Mouse (Mus musculus): Measurements from ENCODE around the gene Csnk1d. TPM values are rescaled to one million over a fixed set of nuclear protein-coding genes. Genes with fewer than 3 reads are reported as not detected.

Gene Csnk1d
- polyA plus RNA-seq, 1 experiment from 2014 or later, result 154 TPM

DNA sequence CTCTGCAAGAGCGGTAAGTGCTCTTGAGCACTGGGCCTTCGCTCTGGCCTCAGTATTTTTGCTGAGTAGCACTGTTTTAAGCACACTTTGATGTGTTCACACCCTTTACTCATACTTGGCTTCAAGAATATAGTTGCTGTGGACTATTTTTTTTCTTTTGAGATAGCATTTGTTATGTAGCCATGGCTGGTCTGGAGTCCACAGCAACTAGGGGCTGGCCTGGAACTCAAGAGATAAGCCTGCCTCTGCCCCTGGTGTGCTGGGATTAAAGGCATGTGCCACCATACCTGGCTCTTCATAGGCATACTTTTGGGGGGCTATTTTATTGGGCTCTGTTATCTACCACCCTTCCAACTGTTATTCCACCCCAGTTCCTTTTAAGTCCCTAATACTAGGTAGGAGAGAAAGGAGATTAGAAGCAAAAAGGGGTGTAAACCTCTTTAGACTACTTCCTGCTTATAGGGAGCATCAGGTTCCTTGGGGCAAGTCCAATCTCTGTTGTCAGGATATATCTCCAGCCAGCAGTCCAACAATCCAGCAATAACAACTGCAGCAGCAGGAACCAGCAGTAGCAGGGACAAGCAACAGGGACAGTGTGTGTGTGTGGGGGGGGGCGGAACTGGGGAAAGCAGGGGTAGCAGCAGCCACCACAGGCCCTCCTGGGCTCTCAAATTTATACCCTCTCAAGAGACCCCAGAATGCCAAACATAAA lies 19.1 kb upstream of the Csnk1d start:
- Histone ChIP-seq H3K36me3 (no peaks in the 10 kb centered on the region), H3K4me3 (replicated peaks) (no peak overlapping the region), H3K27me3 (no peaks in the 10 kb centered on the region), H3K9ac (replicated peaks) (no peak overlapping the region), H3K4me1 (replicated peaks) (peaks cover 10% of the 10 kb centered on the region; the same call in 1 of the 2 replicates), H3K9me3 (no peaks in the 10 kb centered on the region), H3K27ac (no peak overlapping the region), H3K4me2 (no peak overlapping the region)
- ATAC-seq (ENCODE audit: insufficient number of reproducible peaks, insufficient read depth, low FRiP score, low TSS enrichment, low read depth), result no peak
- 96% methylated on average over 3 of the region's 3 CpGs for WGBS

DNA sequence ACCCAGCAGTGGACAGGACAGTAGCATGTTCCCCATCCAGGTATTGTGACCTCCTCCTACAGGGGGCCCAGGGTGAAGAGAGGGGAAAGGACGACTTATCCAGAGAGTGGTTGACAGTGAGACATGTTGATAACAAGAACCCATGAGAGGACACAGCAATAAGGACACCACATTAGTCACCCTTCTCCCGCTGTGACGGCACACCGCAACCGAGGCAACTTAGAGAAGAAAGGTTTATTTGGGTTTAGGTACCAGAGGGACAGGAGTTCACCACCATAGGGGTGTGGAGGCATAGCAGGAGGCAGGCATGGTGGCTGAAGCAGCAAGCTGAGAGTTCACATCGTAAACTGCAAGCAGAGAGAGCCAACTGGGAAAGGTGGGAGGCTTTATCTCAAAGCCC lies 15.1 kb upstream of the Csnk1d start:
- ATAC-seq (ENCODE audit: insufficient number of reproducible peaks, insufficient read depth, low FRiP score, low TSS enrichment, low read depth), result no peak
- Histone ChIP-seq H3K4me1 (replicated peaks) (peaks cover 10% of the 10 kb centered on the region; the same call in 1 of the 2 replicates), H3K36me3 (no peaks in the 10 kb centered on the region), H3K4me2 (no peak overlapping the region), H3K27me3 (no peaks in the 10 kb centered on the region), H3K4me3 (replicated peaks) (no peak overlapping the region), H3K9me3 (no peaks in the 10 kb centered on the region), H3K9ac (replicated peaks) (no peak overlapping the region), H3K27ac (no peak overlapping the region)
- WGBS, result 67% methylated on average over 6 of the region's 6 CpGs

GRCm38 (mm10) chr11:121004281-121004680 lies 13.2 kb upstream of the Csnk1d start:
- H3K4me1 ChIP-seq (replicated peaks), result peaks cover 10% of the 10 kb centered on the region; the same call in 1 of the 2 replicates
- ATAC-seq (ENCODE audit: insufficient number of reproducible peaks, insufficient read depth, low FRiP score, low TSS enrichment, low read depth), result no peak
- no peak overlapping the region for H3K4me3 ChIP-seq (replicated peaks)
- WGBS, result 63% methylated on average over 5 of the region's 5 CpGs
- H3K27ac ChIP-seq, result no peak overlapping the region
- H3K27me3 ChIP-seq, result no peaks in the 10 kb centered on the region
- no peak overlapping the region for H3K9ac ChIP-seq (replicated peaks)
- H3K4me2 ChIP-seq, result no peak overlapping the region
- H3K36me3 ChIP-seq, result peaks cover 3% of the 10 kb centered on the region; the same call in 1 of the 2 replicates
- no peaks in the 10 kb centered on the region for H3K9me3 ChIP-seq

GRCm38 (mm10) chr11:121001966-121002365 lies 10.8 kb upstream of the Csnk1d start:
- peaks cover 8% of the 10 kb centered on the region; the same call in 1 of the 2 replicates for H3K4me1 ChIP-seq (replicated peaks)
- ATAC-seq (ENCODE audit: insufficient number of reproducible peaks, insufficient read depth, low FRiP score, low TSS enrichment, low read depth), result no peak
- no peak overlapping the region for H3K4me3 ChIP-seq (replicated peaks)
- WGBS, result 78% methylated on average over 4 of the region's 4 CpGs
- no peaks in the 10 kb centered on the region for H3K27me3 ChIP-seq
- no peak overlapping the region for H3K4me2 ChIP-seq
- H3K36me3 ChIP-seq, result peaks cover 13% of the 10 kb centered on the region; the same call in 1 of the 2 replicates
- H3K9ac ChIP-seq (replicated peaks), result no peak overlapping the region
- H3K9me3 ChIP-seq, result no peaks in the 10 kb centered on the region
- H3K27ac ChIP-seq, result no peak overlapping the region

- no peak overlapping the region for H3K4me3 ChIP-seq (replicated peaks)
- H3K4me1 ChIP-seq (replicated peaks), result peaks cover 10% of the 10 kb centered on the region
- H3K27me3 ChIP-seq, result no peaks in the 10 kb centered on the region
- H3K4me2 ChIP-seq, result no peak overlapping the region
- H3K27ac ChIP-seq, result no peak overlapping the region
- no peak for ATAC-seq (ENCODE audit: insufficient number of reproducible peaks, insufficient read depth, low FRiP score, low TSS enrichment, low read depth)
- no peak overlapping the region for H3K9ac ChIP-seq (replicated peaks)
- 81% methylated on average over 6 of the region's 6 CpGs for WGBS
- no peaks in the 10 kb centered on the region for H3K9me3 ChIP-seq
- H3K36me3 ChIP-seq, result peaks cover 33% of the 10 kb centered on the region
Observed at GRCm38 (mm10) chr11:120994741-120995140, 3.6 kb upstream of the Csnk1d start.

DNA sequence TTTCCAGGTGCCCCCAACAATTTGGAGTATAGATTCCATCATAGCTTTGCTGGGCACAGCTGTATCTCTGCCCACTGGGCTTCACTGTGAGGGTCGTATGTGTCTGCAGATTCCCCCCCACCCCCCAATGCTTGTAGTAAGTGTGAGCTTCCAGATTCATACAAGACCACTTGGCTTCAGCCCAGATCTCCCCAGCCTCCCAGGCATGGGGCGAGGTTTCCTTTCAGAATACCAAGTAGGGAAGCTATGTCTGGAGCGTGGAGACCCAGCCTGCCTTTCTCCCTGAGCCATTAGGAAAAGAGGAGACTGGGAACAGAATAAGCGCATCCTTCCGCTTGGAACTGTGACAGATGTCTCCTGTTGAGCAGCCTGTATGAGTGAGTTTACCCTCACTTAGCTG lies 2.5 kb upstream of the Csnk1d start:
- peaks cover 27% of the 10 kb centered on the region for H3K36me3 ChIP-seq
- WGBS, result 92% methylated on average over 5 of the region's 5 CpGs

GRCm38 (mm10) chr11:120993080-120993479 lies 1.9 kb upstream of the Csnk1d start:
- Histone ChIP-seq H3K27me3 (no peaks in the 10 kb centered on the region), H3K4me3 (replicated peaks) (no peak overlapping the region), H3K36me3 (peaks cover 22% of the 10 kb centered on the region), H3K9ac (replicated peaks) (no peak overlapping the region), H3K4me1 (replicated peaks) (peaks cover 26% of the 10 kb centered on the region), H3K9me3 (no peaks in the 10 kb centered on the region), H3K4me2 (no peak overlapping the region), H3K27ac (no peak overlapping the region)
- 100% methylated on average over 3 of the region's 3 CpGs for WGBS
- no peak for ATAC-seq (ENCODE audit: insufficient number of reproducible peaks, insufficient read depth, low FRiP score, low TSS enrichment, low read depth)

More for the DNA sequence above, 2.5 kb upstream of the Csnk1d start:
- Histone ChIP-seq H3K4me3 (replicated peaks) (no peak overlapping the region), H3K4me1 (replicated peaks) (peaks cover 22% of the 10 kb centered on the region), H3K27ac (no peak overlapping the region), H3K4me2 (no peak overlapping the region), H3K9ac (replicated peaks) (no peak overlapping the region), H3K9me3 (no peaks in the 10 kb centered on the region), H3K27me3 (no peaks in the 10 kb centered on the region)
- ATAC-seq (ENCODE audit: insufficient number of reproducible peaks, insufficient read depth, low FRiP score, low TSS enrichment, low read depth), result no peak

DNA sequence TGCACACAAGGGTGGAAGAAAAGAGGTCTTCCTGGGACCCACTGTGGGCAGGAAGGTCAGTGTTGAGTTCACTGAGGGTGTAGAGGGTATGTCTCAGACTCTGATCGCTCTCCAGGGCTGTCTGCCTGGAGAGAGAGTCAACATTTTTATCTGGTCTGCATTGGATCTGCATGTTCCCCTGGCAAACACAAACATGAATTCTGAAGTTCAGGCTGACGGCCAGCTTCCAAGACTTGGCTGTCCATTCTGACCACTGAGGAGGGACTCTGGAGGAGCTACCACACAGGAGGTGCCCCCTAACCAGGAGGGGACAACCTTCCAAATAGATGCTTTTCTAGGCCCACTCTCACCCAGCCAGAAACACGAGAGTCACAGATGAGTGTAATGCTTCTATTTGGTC lies 661 bp upstream of the Csnk1d start:
- peak overlapping the region; percentile 100 for H3K4me3 ChIP-seq (replicated peaks)
- H3K36me3 ChIP-seq, result peaks cover 26% of the 10 kb centered on the region
- H3K27me3 ChIP-seq, result no peaks in the 10 kb centered on the region
- peak overlapping the region; percentile 98; the same call in 1 of the 2 replicates for H3K27ac ChIP-seq
- H3K9me3 ChIP-seq, result no peaks in the 10 kb centered on the region
- peak overlapping the region; percentile 82 for H3K4me2 ChIP-seq
- H3K4me1 ChIP-seq (replicated peaks), result peaks cover 28% of the 10 kb centered on the region
- peak overlapping the region; percentile 100 for H3K9ac ChIP-seq (replicated peaks)
- no peak for ATAC-seq (ENCODE audit: insufficient number of reproducible peaks, insufficient read depth, low FRiP score, low TSS enrichment, low read depth)
- 69% methylated on average over 3 of the region's 3 CpGs for WGBS

- ATAC-seq (ENCODE audit: insufficient number of reproducible peaks, insufficient read depth, low FRiP score, low TSS enrichment, low read depth), result peak; percentile 3; the same call in 1 of the 2 replicates
- Histone ChIP-seq H3K4me1 (replicated peaks) (peaks cover 28% of the 10 kb centered on the region), H3K9ac (replicated peaks) (peak overlapping the region; percentile 100), H3K36me3 (peaks cover 36% of the 10 kb centered on the region), H3K9me3 (no peaks in the 10 kb centered on the region), H3K27me3 (no peaks in the 10 kb centered on the region), H3K4me3 (replicated peaks) (peak overlapping the region; percentile 100), H3K4me2 (peak overlapping the region; percentile 82), H3K27ac (peak overlapping the region; percentile 98)
- 2% methylated on average over 26 of the region's 35 CpGs for WGBS
Observed at GRCm38 (mm10) chr11:120990126-120990781, 876 bp downstream of the Csnk1d start.

GRCm38 (mm10) chr11:120989523-120989922 lies 1.6 kb downstream of the Csnk1d start:
- no peak overlapping the region for H3K27ac ChIP-seq
- H3K9me3 ChIP-seq, result no peaks in the 10 kb centered on the region
- peaks cover 28% of the 10 kb centered on the region for H3K4me1 ChIP-seq (replicated peaks)
- 41% methylated on average over 1 of the region's 1 CpGs for WGBS
- no peaks in the 10 kb centered on the region for H3K27me3 ChIP-seq
- peak overlapping the region; percentile 100 for H3K4me3 ChIP-seq (replicated peaks)
- peaks cover 37% of the 10 kb centered on the region for H3K36me3 ChIP-seq
- peak overlapping the region; percentile 82 for H3K4me2 ChIP-seq
- H3K9ac ChIP-seq (replicated peaks), result peak overlapping the region; percentile 100
- ATAC-seq (ENCODE audit: insufficient number of reproducible peaks, insufficient read depth, low FRiP score, low TSS enrichment, low read depth), result no peak

- peaks cover 28% of the 10 kb centered on the region for H3K4me1 ChIP-seq (replicated peaks)
- H3K9me3 ChIP-seq, result no peaks in the 10 kb centered on the region
- WGBS, result 93% methylated on average over 4 of the region's 4 CpGs
- H3K36me3 ChIP-seq, result peaks cover 44% of the 10 kb centered on the region
- H3K9ac ChIP-seq (replicated peaks), result 0 out of 2 replicates have a peak overlapping the region, but pooled peaks have one; percentile 9
- H3K27ac ChIP-seq, result no peak overlapping the region
- ATAC-seq (ENCODE audit: insufficient number of reproducible peaks, insufficient read depth, low FRiP score, low TSS enrichment, low read depth), result no peak
- H3K27me3 ChIP-seq, result no peaks in the 10 kb centered on the region
- H3K4me2 ChIP-seq, result peak overlapping the region; percentile 82
- no peak overlapping the region for H3K4me3 ChIP-seq (replicated peaks)
Observed at GRCm38 (mm10) chr11:120988410-120988809, 2.7 kb downstream of the Csnk1d start.

Measured in limb, embryonic 12.5 days (tissue).